Mouse (Mus musculus) cerebellum, postnatal 14 days (tissue): ENCODE results near the gene 1700016H13Rik.

ENCODE experiments used
- DNase-seq, 2 experiments: peaks; one replicate each; pipeline ENCODE4 v3.0.0; 2021; ENCODE audit warnings: mixed read lengths in 2 of 2

1700016H13Rik gene

DNA sequence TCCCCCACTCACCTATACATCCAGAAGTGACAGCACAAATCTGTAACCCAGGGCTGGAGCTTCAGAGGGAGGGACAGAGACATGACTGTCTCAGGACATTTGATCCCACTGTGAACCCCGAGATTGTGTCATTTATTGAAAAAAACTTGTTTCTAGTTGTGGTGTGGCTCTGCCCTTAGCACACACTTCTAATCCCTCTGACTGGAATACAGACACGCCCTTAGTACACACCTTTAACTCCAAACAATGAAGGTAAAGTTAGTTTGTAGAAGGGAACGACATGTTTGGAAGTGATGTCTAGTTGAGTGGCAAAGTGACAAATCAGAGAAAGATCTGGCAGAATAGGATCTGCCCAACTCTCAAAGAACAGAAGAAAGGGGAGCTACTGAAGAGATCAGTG lies 16.0 kb upstream of the 1700016H13Rik start:
- DNase-seq = no peak

DNA sequence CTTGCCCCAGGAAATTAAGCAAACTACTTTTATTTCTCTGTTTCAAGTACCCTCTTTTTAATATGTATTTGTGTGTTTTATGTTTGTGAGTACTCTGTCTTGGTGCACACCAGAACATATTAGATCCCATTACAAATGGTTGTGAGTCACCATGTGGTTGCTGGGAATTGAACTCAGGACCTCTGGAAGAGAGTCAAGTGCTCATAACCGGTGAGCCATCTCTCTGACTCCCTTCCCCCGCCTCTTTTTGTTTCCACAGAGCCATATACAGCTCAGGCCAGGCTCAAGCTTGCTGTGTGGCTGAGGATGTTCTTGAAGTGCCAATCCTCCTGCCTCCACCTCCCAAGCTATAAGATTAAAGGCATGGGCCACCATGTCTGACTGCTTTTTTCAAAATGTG lies 10.1 kb upstream of the 1700016H13Rik start:
- DNase-seq = no peak

DNA sequence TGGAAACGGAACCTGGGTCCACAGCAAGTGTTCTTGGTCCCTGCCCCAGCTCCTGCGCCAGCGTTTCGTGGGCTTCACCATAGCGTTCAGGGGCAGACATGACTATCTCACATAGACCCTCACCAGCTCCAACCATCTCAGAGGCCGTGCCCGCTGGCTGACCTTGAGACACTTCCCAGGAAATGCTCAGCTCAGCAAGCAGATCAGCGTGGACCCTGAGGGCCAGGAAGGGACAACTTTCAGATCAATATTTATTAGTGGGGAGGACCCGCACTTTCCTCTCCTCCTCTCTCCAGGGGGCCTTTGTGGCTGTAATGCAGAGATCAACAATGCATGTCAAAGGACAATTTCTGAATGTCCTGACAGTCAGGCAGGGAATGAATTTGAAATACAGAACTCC lies 9.1 kb upstream of the 1700016H13Rik start:
- no peak for DNase-seq

- DNase-seq = peak; percentile 52 to 67
These were observed 3.8 kb upstream of the 1700016H13Rik start for GRCm38 (mm10) chr5:103659571-103659970.

DNA sequence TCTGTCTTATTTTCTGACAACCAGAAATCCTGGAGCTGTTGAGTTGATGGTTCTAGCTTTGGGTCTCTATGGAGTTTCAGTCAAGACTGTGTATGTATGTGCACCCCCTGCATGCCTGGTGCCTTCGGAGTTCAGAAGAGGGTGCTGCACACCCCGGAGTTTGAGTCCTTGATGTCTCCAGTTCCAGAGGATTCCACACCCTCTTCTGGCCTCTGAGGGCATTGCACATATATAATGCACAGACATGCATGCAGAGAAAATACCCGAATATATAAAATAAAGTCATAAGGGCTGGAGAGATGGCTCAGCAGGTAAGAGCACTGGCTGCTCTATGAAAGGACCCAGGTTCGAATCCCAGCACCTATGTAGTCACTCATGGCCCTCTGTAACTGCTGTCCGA lies 3.1 kb upstream of the 1700016H13Rik start:
- DNase-seq = peak; percentile 22 to 39

GRCm38 (mm10) chr5:103654780-103655179 lies 1.0 kb downstream of the 1700016H13Rik start:
- no peak for DNase-seq

GRCm38 (mm10) chr5:103654225-103654624 lies 1.6 kb downstream of the 1700016H13Rik start:
- peak; percentile 42 to 67 for DNase-seq

DNA sequence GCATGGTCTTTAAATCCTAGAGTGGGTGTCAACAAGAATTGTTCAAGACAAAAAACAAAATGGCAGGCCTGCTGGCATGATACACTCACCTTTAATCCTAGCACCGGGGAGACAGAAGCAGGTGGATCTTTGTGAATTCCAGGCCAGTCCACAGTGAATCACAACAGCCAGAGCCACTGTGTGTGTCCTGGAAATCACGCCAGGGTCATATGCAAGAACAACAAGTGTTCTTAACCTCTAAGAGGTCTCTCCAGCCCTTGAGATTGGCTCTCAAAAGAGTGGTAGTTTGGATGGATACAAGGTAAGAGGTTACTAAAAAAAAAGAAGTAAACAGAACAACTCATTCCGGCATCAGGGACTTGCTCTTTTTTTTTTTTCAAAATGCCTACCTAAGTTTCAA lies 8.5 kb downstream of the 1700016H13Rik start:
- no peak for DNase-seq

GRCm38 (mm10) chr5:103644167-103644566 lies 11.6 kb downstream of the 1700016H13Rik start:
- DNase-seq = no peak

DNA sequence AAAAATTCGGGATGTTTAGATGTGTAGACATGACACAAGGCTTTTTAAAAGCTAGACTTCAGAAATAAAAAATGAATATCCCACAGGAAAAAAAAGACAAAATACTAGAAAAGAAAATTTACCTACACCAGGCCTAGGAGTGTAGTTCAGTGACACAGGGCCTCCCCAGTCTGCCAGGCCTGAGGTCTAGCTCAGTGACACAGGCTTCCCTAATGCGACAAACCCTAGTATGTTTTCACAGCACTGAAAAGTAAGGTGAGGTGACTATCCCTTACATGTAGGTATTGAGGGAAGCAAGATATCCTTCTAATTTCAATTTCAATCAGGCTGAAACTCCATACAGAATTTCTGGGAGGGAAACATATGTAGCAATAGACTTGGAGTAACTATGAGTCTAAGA lies 18.6 kb downstream of the 1700016H13Rik start:
- no peak for DNase-seq

DNA sequence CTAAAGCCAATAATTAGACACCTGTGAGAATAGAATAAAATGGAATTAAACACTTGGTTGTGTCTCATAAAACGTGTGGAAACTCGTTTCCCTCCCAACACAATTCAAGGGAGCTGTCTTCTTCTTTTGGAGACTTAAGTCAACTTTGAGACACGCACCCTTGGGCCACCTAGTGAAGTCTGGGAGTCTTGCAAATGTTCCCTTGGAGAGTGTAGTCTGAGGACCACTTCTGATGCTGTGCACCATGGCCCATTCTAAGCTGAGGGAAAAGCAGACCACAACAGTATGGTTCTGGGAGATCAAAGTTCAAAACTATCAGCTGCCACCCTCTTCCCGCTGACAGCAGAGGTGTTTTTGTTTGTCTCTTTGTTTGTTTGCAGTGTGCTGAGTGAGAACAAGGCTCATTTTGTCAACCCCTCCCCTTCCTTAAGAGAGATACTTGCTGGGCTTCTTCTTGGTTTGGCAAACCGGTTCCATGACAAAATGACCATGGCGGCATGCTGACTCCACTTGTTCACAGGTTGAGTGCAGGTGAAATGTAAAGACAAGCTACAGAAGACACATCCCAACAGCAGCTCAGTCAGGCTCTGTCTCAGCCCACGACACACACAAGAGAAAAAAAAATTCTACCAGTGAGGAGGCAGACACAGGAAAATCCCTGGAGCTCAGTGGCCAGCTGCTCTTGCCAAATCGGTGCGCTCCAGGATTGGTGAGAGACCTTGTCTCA lies 25.8 kb downstream of the 1700016H13Rik start:
- DNase-seq = no peak

- peak; percentile 38 to 44 for DNase-seq
These were observed 26.6 kb downstream of the 1700016H13Rik start, which contains the start of gene Slc10a6 for GRCm38 (mm10) chr5:103629111-103629764. Slc10a6 (minus strand) TSS chr5:103629403.

GRCm38 (mm10) chr5:103628499-103628898 lies 27.3 kb downstream of the 1700016H13Rik start:
- no peak for DNase-seq

DNA sequence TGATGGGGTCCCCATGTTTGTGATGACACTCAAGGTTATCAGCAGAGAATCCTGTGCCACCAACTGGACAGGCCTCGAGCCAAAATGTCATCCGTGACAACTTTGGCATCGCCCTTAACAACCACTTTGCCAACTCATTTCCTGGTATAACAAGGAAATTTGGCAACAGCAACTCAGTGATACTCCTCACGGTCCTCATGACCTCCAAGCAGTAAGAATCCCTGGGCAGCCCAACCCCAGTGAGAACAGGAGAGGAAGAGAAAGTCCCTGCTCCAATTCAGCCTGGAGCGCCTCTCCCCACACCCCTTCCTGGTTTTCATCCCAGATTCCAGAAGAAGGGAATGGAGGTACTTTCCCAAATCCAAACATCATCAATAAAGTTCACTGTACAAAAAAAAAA lies 31.0 kb downstream of the 1700016H13Rik start:
- no peak for DNase-seq

DNA sequence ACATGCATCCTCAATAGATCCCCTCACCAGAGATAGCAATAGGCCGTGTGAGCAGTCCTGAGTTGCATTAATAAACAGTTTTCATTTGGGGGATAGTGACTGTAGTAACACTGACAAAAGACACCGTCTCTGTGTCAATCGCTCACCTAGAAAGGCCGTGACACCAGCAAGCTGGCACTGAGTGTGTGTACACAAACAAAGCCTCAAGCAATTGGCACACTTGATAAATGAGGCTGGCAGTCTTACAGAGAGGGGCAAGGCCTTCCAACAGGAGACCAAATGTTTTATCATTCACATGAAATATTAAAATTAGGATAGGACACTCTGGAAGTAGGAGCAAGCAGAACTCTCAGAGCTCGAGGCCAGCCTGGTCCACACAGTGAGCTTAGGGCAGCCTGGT lies 33.5 kb downstream of the 1700016H13Rik start:
- DNase-seq = no peak

- DNase-seq = no peak
These were observed 35.4 kb downstream of the 1700016H13Rik start for GRCm38 (mm10) chr5:103620301-103620973.

DNA sequence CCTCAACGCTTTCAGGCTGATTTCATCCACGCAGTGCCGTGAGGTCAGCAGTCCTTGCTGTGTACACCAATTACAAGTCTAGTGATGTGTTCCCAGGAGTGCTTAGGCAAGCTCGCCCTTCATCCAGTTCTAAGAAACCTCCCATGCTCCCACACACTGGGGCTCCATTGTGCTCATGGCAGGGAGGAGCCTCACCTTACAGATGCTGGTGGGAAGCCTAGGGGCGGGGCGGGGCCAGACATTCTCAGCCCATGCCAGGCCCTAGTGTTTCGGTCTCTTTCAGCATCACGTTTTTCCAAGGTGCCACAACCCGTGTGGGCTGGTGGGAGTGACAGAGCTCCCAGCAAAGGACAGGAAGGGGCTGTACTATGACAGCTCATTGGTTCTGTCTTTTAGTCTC lies 38.6 kb downstream of the 1700016H13Rik start:
- no peak for DNase-seq

DNA sequence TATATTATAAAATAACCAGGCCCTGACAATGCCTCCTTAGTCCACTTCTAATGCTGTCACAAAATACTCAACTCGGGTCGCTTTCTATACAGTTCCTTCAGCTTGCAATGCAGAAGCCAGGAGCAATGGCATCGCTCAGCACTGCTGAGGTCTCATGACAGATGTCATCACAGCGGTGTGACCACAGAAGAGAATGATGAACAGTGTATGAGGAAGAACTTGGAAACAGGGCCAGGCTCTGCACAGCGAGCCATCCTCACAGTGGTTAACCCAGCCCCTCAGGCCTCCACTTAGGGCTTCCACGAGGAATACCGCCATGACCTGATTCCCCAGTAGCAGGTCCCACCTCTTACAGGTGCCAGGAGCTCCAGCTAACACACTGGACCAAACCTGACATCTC lies 41.5 kb downstream of the 1700016H13Rik start:
- DNase-seq = no peak

- DNase-seq = no peak
These were observed 43.5 kb downstream of the 1700016H13Rik start for GRCm38 (mm10) chr5:103612316-103612715.

DNA sequence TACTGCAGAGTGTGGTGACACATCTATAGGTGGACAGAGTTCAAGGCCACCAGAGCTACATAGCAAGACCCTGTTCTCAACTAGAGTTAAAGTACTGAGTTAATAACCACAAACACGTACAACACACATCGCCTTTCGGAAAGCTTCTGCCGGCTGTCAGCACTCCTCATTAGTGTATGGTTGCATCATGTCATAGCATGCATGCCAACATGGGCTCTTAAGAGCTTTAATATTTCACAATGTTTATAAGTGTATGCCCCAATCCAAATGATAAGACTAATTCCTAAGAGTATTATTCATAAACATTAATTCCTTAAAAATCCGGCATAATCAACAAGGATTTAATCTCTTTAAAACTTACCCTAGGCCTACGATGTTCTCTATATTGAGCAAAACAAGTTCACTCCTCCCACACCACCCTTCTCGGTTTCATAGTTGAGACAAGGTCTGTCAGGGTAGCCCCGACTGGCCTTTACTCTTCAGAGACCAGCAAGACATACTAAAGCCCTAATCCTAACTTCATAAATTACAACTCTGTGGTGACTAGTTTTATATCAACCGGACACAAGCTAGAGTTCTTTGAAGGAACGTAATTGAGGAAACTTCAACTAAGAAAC lies 44.8 kb downstream of the 1700016H13Rik start:
- DNase-seq = no peak

GRCm38 (mm10) chr5:103610148-103610547 lies 45.7 kb downstream of the 1700016H13Rik start:
- no peak for DNase-seq

DNA sequence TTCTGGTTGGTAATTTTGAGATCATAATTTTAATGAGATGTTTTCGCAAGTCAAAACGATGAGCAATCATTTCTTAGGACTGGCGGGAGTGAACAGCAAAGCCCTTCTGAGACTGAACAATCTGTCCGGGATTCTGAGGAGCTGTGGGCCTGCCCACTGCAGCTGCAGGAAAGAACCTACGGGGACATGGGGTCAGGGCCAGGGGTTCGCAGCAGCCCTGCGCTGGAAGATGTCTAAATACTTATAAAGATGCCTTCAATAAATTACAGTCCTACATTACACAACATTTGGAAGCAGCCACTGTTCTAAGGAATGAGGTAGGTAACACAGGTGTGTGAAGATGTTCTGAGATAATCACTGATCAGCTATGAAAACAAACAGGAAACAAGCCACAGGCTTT lies 50.1 kb downstream of the 1700016H13Rik start:
- DNase-seq = no peak

GRCm38 (mm10) chr5:103603115-103603893 lies 52.5 kb downstream of the 1700016H13Rik start:
- DNase-seq = peak; percentile 51 to 56
